Mouse (Mus musculus): ENCODE results near the gene Nfkb2. TPM values are rescaled to one million over a fixed set of nuclear protein-coding genes. Genes with fewer than 3 reads are reported as not detected.

The Nfkb2 gene
- total and polyA plus RNA-seq, 3 experiments: 27.2 to 43.0 TPM; not detected in 1

DNA sequence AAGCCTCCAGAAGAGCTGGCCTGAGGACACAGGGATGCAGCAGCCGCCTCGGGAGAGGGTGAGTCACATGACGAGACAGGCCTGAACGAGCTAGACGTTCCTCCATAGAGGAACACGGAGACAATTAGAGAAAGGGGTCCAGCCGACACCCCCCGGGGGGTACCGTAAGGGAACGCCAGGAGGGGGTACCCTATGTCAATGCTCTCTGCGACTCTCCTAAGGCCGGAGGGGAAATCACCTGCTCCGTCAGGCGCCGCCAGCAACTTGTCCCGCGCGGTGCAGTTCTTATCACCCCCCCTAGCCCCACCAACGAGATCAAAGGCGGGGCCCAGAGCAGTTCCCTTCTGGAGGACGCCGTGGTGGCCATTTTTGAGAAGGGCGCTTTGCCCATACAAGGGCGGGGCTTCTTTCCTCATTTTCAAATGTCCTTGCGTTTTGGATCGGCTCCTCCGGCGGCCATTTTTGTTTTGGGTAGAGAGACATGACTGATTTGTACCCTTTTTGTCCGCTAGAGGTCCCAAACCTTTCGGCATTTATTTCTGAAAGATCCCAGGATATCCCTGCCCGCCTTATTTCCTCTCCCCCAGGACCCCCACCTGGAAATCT lies 34.3 kb downstream of the Nfkb2 start, which contains the start of gene Cuedc2 (continued):
- no peak for TF ChIP-seq JUND (IDR thresholded peaks at IDR 0.05; ENCODE audit: low read depth, low read length)
- TF ChIP-seq E2F4 (IDR thresholded peaks at IDR 0.05; ENCODE audit: borderline replicate concordance, low read depth, low read length): peak; percentile 85; the same call in 1 of the 2 replicates
- peak; percentile 96 for TF ChIP-seq MYC (IDR thresholded peaks at IDR 0.05; ENCODE audit: low read depth, low read length)
- no peak for TF ChIP-seq ZNF384 (IDR thresholded peaks at IDR 0.05; ENCODE audit: low read depth, low read length)
- peak; percentile 35 to 80 (median 73) for TF ChIP-seq CTCF (IDR thresholded peaks at IDR 0.05 in 2 of 3, conservative IDR thresholded peaks at IDR 0.05 in 1 of 3; ENCODE audit: control insufficient read depth in 1 of 3, insufficient read depth in 1 of 3, low read depth in 2 of 3, low read length in 3 of 3, poor library complexity in 1 of 3, severe bottlenecking in 1 of 3)
- TF ChIP-seq SIN3A (IDR thresholded peaks at IDR 0.05; ENCODE audit: low read length): peak; percentile 99
- TF ChIP-seq GABPA (IDR thresholded peaks at IDR 0.05; ENCODE audit: low read depth, low read length): no peak
- no peak for TF ChIP-seq MEF2A (IDR thresholded peaks at IDR 0.05; ENCODE audit: extremely low read depth, insufficient replicate concordance, low read depth, low read length, poor library complexity, severe bottlenecking)
- peak in 1 of 2 experiments; percentile 97; a peak in 3 of 4 replicates for TF ChIP-seq POLR2A (IDR thresholded peaks at IDR 0.05; ENCODE audit: control insufficient read depth in 1 of 2, insufficient read depth in 1 of 2, low read depth in 1 of 2, low read length in 2 of 2, poor library complexity in 1 of 2)
- no peak for TF ChIP-seq UBTF (IDR thresholded peaks at IDR 0.05; ENCODE audit: borderline replicate concordance, insufficient read depth, low read depth, low read length)
- no peak; the same call in 1 of the 2 replicates for TF ChIP-seq RCOR1 (IDR thresholded peaks at IDR 0.05; ENCODE audit: low read depth, low read length)
- peak; percentile 71 for TF ChIP-seq MAX (IDR thresholded peaks at IDR 0.05; ENCODE audit: low read length)
- TF ChIP-seq MAFK (IDR thresholded peaks at IDR 0.05; ENCODE audit: borderline replicate concordance, low read depth, low read length): no peak
- no peak for TF ChIP-seq POLR2AphosphoS5 (IDR thresholded peaks at IDR 0.05; ENCODE audit: borderline replicate concordance, low read depth, low read length)
- TF ChIP-seq EP300 (IDR thresholded peaks at IDR 0.05; ENCODE audit: low read depth in 1 of 2, low read length in 2 of 2): peak in 1 of 2 experiments; percentile 38; a peak in 1 of 4 replicates

DNA sequence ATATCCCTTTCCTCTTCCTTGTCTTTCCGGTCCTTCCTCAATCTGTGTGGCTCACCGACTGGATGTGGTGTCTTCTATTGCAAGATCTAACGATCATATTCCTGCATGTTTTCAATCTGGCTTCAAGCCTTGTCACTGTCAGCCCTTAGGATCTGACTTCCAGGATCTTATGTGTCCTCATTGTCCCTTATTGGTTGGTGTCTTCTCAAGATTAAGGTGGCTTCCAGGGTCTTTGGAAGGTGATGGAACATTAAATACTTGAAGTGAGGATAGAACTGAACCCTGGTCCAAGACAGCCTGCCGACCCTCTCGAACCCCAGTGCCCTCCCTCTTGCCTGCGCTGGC lies 34.8 kb downstream of the Nfkb2 start:
- no peak for DNase-seq (ENCODE audit: low read depth, low spot score)
- H3K27me3 ChIP-seq (ENCODE audit: control insufficient read depth in 1 of 2, insufficient read depth in 2 of 2, low read length in 2 of 2): no peaks in the 10 kb centered on the region
- H3K27ac ChIP-seq (ENCODE audit: control insufficient read depth, low read depth, low read length): peak overlapping the region; percentile 89
- peaks cover 18% of the 10 kb centered on the region for H3K79me2 ChIP-seq (ENCODE audit: control insufficient read depth, insufficient read depth, low read length, poor library complexity)
- H3K4me3 ChIP-seq (ENCODE audit: control insufficient read depth in 1 of 2, insufficient read depth in 1 of 2, low read depth in 2 of 2, low read length in 2 of 2): peak overlapping the region; percentile 50 to 57
- H3K9ac ChIP-seq (ENCODE audit: control insufficient read depth, low read depth, low read length, poor library complexity, severe bottlenecking): peak overlapping the region; percentile 73
- H3K36me3 ChIP-seq (ENCODE audit: control insufficient read depth in 1 of 2, insufficient read depth in 2 of 2, low read length in 2 of 2): peaks cover 0 to 36% of the 10 kb centered on the region in 2 experiments; a peak in 2 of 4 replicates
- H3K9me3 ChIP-seq (replicated peaks; ENCODE audit: insufficient read depth, low read length): no peaks in the 10 kb centered on the region
- TF ChIP-seq ZC3H11A (IDR thresholded peaks at IDR 0.05; ENCODE audit: low read depth, low read length) (no peak), JUND (IDR thresholded peaks at IDR 0.05; ENCODE audit: low read depth, low read length) (0 out of 2 replicates have a peak, but pooled peaks have one; percentile 36), ETS1 (IDR thresholded peaks at IDR 0.05; ENCODE audit: low read depth, low read length) (0 out of 2 replicates have a peak, but pooled peaks have one; percentile 1), MYB (IDR thresholded peaks at IDR 0.05; ENCODE audit: low read depth, low read length) (0 out of 2 replicates have a peak, but pooled peaks have one; percentile 3)
- peaks cover 18 to 30% of the 10 kb centered on the region in 2 experiments for H3K4me1 ChIP-seq (ENCODE audit: control insufficient read depth in 1 of 2, insufficient read depth in 2 of 2, low read length in 2 of 2)

Data from MEL (cell line).